13 mouse cellular contexts compared by ENCODE assay signal in the genomic region with DNA sequence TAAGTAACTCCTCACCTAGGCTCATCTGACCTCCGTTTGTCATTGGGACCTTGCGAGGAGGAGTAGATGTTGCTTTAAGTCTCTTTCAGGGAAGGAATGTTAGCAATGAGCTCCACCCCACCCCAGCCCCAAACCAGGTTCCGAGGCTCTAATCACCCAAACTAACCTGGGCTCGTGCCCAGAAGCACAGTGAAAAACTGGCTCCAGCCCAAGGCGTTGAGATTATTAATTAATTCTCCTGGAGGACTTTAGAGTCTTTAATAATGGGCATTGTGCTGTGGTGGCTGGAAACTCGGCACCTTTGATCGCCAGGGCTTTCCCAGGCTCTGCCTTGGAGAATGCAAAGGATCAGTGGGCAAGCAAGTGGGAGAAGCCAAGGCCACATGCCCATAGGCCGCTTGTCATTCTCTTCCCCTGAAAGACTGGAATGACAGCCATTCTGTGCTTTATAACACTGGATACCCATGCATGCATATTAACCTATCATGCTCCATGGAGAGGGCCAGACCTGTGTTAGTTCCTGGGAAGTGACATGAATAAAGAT. TPM values are rescaled to one million over a fixed set of nuclear protein-coding genes. Genes with fewer than 3 reads are reported as not detected.
DNase-seq lines count a peak whose midpoint lies in the region; ATAC-seq lines count a peak whose summit lies in the region.
"Had no signal": no experiment of that assay in that cellular context is flagged by ENCODE, and none has a peak within 500 bp of the region (broad histone marks: within the 10 kb centered on the region; RNA-seq: fewer than 3 reads in every experiment).

No protein-coding gene starts in this region.

- H3K27ac ChIP-seq in stomach, embryonic 16.5 days (ENCODE audit: low read length) = peak overlapping the region; percentile 30; the same call in 1 of the 2 replicates
- H3K27ac ChIP-seq: hindbrain, embryonic 13.5 days; liver, embryonic 14.5 days had no signal

- WGBS in stomach, embryonic 16.5 days = 56% methylated on average over 8 of the region's 8 CpGs

- H3K27me3 ChIP-seq in stomach, embryonic 16.5 days (ENCODE audit: control insufficient read depth, insufficient read depth, low read length) = no peaks in the 10 kb centered on the region
- H3K27me3 ChIP-seq: hindbrain, embryonic 13.5 days had no signal

- no peak overlapping the region for H3K4me3 ChIP-seq in stomach, embryonic 16.5 days (replicated peaks; ENCODE audit: low read length)
- H3K4me3 ChIP-seq: erythroblast, embryonic 14.5 days; hindbrain, embryonic 13.5 days had no signal

- DNase-seq in heart, postnatal 10 days = peak; percentile 55 to 74
- DNase-seq in heart, adult 8-10 months (ENCODE audit: low spot score) = no peak
- peak; percentile 64 for DNase-seq in testis, postnatal 10 days (ENCODE audit: low spot score)
- no peak for DNase-seq in testis, postnatal 14 days (ENCODE audit: low spot score)
- peak; percentile 97 for DNase-seq in kidney, adult 9 months
- DNase-seq in thymus, postnatal 25 days = no peak
- DNase-seq in urinary bladder, adult 18-20 months (ENCODE audit: low spot score in 2 of 2) = no peak
- DNase-seq: adrenal gland, adult 2 months; cerebellum, adult 2 months had no signal

- H3K4me1 ChIP-seq in stomach, embryonic 16.5 days (ENCODE audit: control insufficient read depth, insufficient read depth, low read length) = peaks cover 12% of the 10 kb centered on the region; the same call in 1 of the 2 replicates

- intact Hi-C loops in heart, postnatal 10 days (cut with DNase I) = loop anchor here (5.0 kb wide), 1 partner anchor 42 kb away; no protein-coding TSS in a partner anchor

- no peak overlapping the region for H3K9ac ChIP-seq in stomach, embryonic 16.5 days (ENCODE audit: low read length)
- H3K9ac ChIP-seq: hindbrain, embryonic 13.5 days; liver, embryonic 14.5 days had no signal

- no peak overlapping the region for H3K4me2 ChIP-seq in stomach, embryonic 16.5 days (ENCODE audit: low read depth, low read length)
- H3K4me2 ChIP-seq: hindbrain, embryonic 13.5 days had no signal

- peaks cover 10% of the 10 kb centered on the region; the same call in 1 of the 2 replicates for H3K36me3 ChIP-seq in stomach, embryonic 16.5 days (ENCODE audit: control insufficient read depth, insufficient read depth, low read length)

- no peak for ATAC-seq in stomach, embryonic 16.5 days (ENCODE audit: insufficient read depth, low FRiP score)

- H3K9me3 ChIP-seq in stomach, embryonic 16.5 days (replicated peaks; ENCODE audit: control insufficient read depth, low read length) = no peaks in the 10 kb centered on the region
- H3K9me3 ChIP-seq: hindbrain, embryonic 13.5 days had no signal

RNA-seq across cellular contexts. Expression of gene Tkt, which starts 17.4 kb away (rescaled TPM):
- 100 to 1,000 TPM in 1 of 2 experiments, 10 to 100 TPM in 1; 64.1 to 105 TPM for total RNA-seq in heart, postnatal 10 days (2021)
- 10 to 100 TPM; 21.4 to 28.7 (median 28.1) TPM for total RNA-seq in heart, adult 8-10 months (2022)
- polyA plus RNA-seq in stomach, embryonic 16.5 days (2015; fragmentation: Nextera tagmentation; extraction: Ambion mirVana) = 292 and 307 TPM in 2 replicates

RNA-seq across cellular contexts. Expression of gene Cacna1d, which starts 39.5 kb away (rescaled TPM):
- 1 to 10 TPM; 5.2 to 5.7 TPM for total RNA-seq in heart, postnatal 10 days (2021)
- 1 to 10 TPM; 1.9 to 2.8 (median 2.4) TPM for total RNA-seq in heart, adult 8-10 months (2022)
- polyA plus RNA-seq in stomach, embryonic 16.5 days (2015; fragmentation: Nextera tagmentation; extraction: Ambion mirVana) = 4.2 and 4.9 TPM in 2 replicates
- polyA plus RNA-seq: erythroblast, embryonic 14.5 days had no signal

RNA-seq across cellular contexts. Expression of gene Dcp1a, which starts 51.5 kb away (rescaled TPM):
- 10 to 100 TPM; 16.5 to 17.5 TPM for total RNA-seq in heart, postnatal 10 days (2021)
- total RNA-seq in heart, adult 8-10 months (2022) = 10 to 100 TPM in 2 of 4 experiments, 1 to 10 TPM in 2; 9.0 to 11.3 (median 10.5) TPM
- polyA plus RNA-seq in stomach, embryonic 16.5 days (2015; fragmentation: Nextera tagmentation; extraction: Ambion mirVana) = 24.2 and 24.5 TPM in 2 replicates

Comparison
In these comparisons a context has a peak if more than half of its experiments do, and no peak if none do; other contexts are left out.
1. DNase-seq: peak in heart, postnatal 10 days (2 of 2), testis, postnatal 10 days (single experiment) and kidney, adult 9 months (single experiment); none in heart, adult 8-10 months (single experiment), testis, postnatal 14 days (single experiment), thymus, postnatal 25 days (single experiment) and urinary bladder, adult 18-20 months (0 of 2).